Mouse (Mus musculus) kidney, postnatal 14 days (tissue): ENCODE results near the gene Tmem30c.
A peak's percentile ranks its signal among the peaks of the same experiment; 100 is the strongest.

Experiments used
- DNase-seq: peaks from one replicate; pipeline ENCODE4 v3.0.0; 2022; ENCODE audit warnings: mixed read lengths

The Tmem30c gene

GRCm38 (mm10) chr16:57231089-57231936 lies 61.4 kb downstream of the Tmem30c start, which contains the start of gene Tbc1d23:
Tbc1d23 (minus strand) TSS chr16:57231504.
- peak; percentile 97 for DNase-seq

DNA sequence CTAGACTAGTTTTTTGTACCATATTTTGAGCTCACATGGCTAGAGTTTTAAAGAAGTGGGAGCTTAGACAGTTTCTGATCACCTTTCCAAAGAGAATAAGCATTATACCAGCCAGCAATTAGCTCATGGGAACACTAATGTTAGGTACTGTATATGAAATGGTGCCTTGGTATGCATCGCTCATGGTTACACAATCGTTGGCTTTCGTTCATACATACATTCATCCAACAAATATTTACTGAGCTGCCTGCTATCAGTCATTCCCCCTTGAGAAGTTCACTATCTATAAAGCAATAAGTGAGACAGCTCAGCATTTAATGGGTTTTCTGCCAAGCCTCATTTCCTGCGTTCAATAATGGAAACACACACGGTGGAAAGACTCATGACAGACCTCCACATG lies 66.2 kb downstream of the Tmem30c start:
- DNase-seq, result no peak

DNA sequence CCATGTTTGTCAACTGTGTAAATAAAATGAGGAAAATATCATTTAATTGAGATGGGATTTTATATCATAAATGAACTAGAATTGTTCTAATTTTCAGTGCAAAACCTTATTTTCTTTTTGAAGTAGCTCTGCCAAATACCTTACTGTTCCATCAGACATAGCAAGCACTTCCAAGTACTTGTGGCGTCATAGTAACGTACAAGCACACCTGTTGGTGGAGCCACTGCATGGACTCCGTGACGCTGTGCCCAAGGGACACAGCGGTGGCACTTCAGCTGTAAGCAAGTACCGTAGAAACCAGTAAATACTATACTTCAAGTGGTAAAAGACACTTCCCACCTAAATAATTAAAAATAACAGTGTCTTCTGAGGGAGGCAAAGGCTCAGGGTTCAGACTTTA lies 72.3 kb downstream of the Tmem30c start:
- no peak for DNase-seq
